Mouse (Mus musculus): ENCODE measurements around the gene Etv2. TPM values are rescaled to one million over a fixed set of nuclear protein-coding genes. Genes with fewer than 3 reads are reported as not detected.

Etv2 gene
- not detected in 3 replicates for total RNA-seq (2017)

DNA sequence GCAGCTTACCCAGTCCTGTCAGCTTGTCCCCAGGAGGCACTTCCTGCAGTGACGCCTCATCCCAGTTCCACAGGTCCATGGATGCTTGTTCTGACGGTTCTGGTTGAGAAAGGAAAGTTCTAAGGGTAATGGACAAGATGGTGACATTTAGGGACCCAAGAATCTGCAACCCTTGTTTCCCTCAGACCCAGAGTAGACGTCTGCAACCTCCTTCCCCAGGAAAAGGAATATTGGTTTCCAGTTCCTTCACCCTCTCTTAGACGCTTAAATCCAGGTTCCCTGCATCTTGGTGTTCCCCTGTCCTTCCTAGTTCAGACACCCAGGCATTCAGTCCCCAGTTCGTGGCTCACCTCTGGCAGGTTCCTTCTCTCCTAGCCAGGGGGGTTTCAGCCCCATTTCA is at the start of gene Etv2:
Gene Etv2, minus strand, starts transcription at position 101 of the 400 bp plus-strand sequence.
- no peak for ATAC-seq (replicated peaks; ENCODE audit: insufficient number of reproducible peaks, low FRiP score, low TSS enrichment, poor library complexity, severe bottlenecking)

DNA sequence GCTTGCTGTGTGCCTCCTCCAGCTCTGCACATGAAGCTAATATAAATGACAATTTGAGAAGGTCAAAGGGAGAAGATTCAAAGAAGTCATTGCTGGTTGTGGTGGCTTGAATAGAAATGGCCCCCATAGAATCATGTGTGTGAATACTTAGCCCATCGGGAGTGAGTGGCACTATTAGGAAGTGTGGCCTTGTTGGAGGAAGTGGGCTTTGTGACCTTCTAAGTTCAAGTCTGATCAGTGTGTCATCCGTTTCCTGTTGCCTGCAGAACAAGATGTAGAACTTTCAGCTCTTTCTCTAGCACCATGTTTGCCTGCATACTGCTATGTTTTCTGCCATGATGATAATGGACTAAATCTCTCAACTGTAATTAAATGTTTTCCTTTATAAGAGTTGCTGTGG is 47.8 kb upstream of the Etv2 start:
- no peak; the same call in 1 of the 2 replicates for ATAC-seq (replicated peaks; ENCODE audit: insufficient number of reproducible peaks, low FRiP score, low TSS enrichment, poor library complexity, severe bottlenecking)

DNA sequence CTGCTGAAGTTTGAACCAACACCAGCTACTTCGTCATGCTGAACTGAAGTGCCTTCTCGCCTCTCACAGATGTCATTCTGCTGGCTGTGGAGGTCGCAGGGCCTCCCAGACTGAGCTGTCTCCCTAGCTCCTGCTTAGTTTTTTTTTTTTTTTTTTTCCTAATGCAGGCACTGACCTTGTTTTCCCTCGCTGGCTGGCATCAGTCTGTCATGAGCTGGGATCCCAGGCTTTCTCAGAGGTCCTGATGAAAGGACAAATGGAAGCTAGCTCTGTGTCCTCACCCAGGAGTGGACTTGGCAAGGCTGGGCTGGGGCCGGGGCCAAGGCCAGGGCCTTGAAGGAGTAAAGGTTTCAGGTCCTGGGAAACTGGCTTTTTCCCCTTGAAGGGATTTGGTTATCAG is 46.2 kb upstream of the Etv2 start:
- no peak for ATAC-seq (replicated peaks; ENCODE audit: insufficient number of reproducible peaks, low FRiP score, low TSS enrichment, poor library complexity, severe bottlenecking)

DNA sequence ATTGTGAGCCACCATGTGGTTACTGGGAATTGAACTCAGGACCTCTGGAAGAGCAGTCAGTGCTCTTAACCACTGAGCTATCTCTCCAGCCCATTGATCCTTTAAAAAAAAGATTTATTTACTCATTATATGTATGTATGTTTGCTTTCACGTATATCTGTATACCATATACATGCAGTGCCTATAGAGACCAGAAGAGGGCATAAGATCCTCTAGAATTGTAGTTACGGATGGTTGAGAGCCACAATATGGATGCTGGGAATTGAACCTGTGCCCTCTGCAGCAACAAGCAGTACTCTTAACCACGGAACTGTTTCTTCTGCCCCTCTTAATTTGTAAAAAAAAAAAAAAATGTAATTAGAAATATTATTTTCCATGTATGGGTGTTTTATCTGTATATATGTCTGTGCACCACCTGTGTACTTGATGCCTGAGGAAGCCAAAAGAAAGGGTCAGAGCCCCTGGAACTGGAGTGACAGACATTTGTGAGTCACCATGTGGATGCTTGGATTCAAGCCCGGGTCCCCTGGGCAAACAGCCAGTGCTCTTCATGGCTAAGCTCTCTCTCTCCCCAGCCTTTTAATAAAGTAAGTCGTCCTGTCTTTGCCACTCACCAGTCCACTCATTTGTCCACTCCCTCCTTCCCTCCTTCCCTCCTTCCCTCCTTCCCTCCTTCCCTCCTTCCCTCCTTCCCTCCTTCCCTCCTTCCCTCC is 42.8 kb upstream of the Etv2 start:
- ATAC-seq (replicated peaks; ENCODE audit: insufficient number of reproducible peaks, low FRiP score, low TSS enrichment, poor library complexity, severe bottlenecking) = no peak

DNA sequence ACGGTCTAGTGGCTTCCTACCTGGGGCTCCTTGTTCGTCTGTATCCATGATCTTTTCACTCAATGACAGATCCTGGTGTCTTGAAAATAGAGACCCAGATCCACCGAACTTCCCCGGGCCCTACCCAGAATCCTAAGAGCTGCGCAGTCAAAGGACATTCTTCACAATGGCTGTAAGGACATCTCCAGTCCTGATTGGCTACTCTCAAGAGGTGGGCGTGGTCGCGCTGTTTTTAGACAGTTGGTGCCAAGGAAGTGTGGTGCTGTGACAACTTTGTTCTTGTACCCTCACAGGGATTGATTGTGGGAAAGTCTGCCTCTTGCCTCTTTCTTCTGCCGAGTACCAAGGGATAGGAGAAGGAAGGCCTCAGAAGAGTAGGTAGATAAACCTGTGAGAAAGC is 35.8 kb upstream of the Etv2 start, which contains the start of gene Pmis2:
Gene Pmis2, minus strand, starts transcription at position 126 of the 400 bp plus-strand sequence.
- ATAC-seq (replicated peaks; ENCODE audit: insufficient number of reproducible peaks, low FRiP score, low TSS enrichment, poor library complexity, severe bottlenecking) = no peak

DNA sequence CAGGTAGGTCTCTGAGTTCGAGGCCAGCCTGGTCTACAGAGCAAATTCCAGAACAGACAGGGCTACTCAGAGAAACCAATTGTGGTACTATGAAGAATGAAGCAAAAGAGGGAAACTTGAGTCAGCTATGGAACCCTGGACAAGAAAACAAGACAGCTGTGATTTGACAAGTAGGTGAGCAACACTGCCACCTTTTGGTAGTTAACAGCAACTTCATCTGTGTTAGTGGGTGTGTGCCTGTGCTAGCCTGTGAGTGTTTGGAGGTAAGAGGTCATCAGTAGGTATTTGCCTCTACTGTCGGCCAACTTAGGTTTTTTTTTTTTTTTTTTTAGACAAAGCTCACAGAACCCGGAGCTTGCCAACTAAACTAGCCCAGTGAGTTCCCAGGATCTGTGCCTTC is 33.6 kb upstream of the Etv2 start:
- ATAC-seq (replicated peaks; ENCODE audit: insufficient number of reproducible peaks, low FRiP score, low TSS enrichment, poor library complexity, severe bottlenecking) = peak; percentile 70; the same call in 1 of the 2 replicates

DNA sequence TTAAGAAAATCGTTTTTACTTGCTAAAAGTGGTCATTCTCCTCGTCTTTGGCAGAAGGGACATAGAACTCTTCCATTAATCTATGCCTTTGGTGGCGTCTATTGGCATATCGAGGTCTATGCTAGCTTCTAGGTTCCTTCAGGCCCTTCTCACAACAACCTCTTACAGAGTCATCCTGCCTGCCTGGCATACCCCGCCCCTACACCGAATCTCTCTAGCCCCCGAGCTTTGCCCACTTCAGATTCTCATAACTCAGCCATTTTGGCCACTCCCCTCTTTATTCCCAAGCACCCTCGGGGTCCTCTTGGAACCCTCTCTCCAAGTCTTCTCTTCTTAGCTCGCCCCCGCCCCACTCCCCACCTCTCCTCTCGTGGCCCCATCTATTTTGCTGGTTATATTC is 29.7 kb upstream of the Etv2 start:
- no peak for ATAC-seq (replicated peaks; ENCODE audit: insufficient number of reproducible peaks, low FRiP score, low TSS enrichment, poor library complexity, severe bottlenecking)

DNA sequence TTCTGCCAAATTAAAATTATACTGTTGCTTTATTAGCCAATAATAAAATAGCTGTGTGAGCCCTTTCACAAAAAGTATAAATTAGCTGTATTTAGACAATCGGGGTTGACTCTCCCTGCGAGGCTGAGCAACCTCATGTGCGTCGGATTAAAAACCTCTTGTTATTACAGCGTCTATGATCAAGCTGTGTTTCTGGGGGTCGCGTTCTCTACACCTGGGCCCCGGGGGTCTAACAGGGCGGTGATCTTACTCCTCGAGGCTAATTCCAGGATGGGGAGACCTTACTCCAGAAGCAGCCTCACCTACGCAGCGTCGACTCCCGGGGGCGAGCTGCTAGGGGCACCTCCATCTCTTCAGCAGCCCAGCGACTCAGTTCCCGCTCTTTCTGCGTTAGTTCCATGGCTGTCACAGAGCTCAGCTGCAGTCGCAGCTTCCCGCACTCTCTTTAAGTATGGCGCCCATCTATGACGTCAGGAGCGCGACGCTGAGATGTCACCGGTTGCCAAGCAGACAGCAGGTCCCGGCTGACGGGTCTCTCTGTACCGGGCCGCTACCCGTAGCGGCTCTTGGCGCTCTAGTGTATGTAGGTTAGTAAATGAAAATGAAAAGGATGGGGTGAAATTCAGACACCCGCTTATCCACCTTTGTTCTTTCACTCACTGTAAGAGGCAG is 29.0 kb upstream of the Etv2 start, which contains the start of gene Haus5:
Gene Haus5, minus strand, starts transcription at position 466 of the 672 bp plus-strand sequence.
- ATAC-seq (replicated peaks; ENCODE audit: insufficient number of reproducible peaks, low FRiP score, low TSS enrichment, poor library complexity, severe bottlenecking) = peak; percentile 98

DNA sequence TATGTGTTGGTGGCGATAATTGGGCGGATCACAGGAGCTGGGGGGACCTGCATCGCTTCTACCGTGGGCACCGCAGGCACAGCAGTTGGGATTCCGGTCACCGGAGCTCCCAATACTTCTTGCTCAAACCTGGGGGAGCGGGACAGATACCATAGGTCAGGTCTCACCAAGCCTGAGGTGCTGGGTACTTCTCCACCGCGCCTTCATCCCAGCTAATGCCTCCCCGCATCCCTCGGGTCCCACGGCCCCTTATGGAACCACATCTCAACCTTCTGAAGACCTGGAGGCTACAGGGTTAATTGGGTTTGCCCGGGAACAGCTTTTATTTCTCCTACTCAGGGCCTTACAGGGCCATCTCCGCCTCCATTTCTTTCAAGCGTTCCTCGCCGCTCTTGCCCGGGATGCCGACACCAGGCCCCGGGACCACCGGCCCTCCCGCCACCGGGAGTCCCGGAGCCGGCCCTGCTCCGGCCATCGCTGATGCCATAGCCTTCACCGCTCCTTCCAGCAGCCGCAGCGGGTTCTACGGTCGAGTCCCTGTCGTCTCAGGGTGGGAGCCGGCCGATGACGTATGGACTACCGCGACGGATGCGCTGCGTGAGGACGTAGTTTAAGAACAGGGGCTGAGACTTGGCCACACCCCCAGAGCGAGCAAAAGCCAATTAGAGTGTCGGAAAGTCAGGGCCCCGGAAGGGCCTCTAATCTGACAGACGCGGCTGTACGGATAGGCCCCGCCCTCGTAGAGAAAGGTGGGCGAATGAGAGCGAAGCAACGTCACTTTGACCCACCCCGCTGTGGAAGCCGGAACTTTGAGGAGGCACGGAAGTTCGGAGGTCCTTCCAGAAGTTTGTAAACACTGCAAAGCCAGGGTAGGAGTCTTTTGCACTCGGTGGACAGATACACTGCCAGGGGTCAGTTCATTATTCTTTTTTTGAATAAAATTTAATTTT is 14.2 kb upstream of the Etv2 start, which contains the start of gene Rbm42:
Gene Rbm42, minus strand, starts transcription at position 727 of the 950 bp plus-strand sequence.
- ATAC-seq (replicated peaks; ENCODE audit: insufficient number of reproducible peaks, low FRiP score, low TSS enrichment, poor library complexity, severe bottlenecking) = peak; percentile 99

DNA sequence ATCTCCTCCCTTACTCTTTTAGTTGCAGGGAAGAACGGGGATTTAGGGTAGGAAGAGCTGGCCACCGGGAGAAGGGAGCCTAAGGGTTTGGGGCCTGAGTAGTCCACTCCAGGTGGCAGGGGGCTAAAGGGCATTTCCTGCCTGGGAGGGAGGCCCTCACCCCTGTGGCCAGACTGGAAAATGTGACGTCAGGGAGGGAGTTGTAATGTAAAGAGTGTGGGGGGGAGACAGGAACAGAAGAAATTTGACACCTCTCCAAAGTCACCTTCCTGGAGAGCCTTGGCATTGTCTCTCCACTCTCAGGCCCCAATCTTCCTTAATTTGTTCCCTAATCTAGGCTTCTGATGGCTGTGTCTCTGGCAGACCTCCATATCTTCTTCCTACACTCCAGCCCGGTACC is 3.4 kb upstream of the Etv2 start:
- no peak for ATAC-seq (replicated peaks; ENCODE audit: insufficient number of reproducible peaks, low FRiP score, low TSS enrichment, poor library complexity, severe bottlenecking)

DNA sequence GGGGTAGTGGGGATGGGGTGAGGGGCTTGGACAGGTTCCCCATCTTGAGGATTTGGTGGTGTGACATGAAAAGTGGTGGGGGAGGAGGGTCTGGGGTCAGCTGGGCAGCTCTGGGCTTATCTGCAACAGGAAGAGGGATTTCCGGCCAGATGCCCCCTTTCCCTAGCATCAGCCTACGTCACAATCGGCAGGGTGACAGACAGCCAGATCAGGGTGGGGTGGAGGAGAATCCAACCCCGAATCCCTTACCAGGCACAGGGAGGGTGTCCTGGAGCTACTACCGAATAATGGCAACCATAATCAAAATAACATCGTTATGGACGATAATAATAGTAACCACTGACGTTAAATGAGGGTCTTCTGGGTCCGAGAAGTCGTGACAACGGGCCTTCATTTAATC is 743 bp upstream of the Etv2 start:
- no peak for ATAC-seq (replicated peaks; ENCODE audit: insufficient number of reproducible peaks, low FRiP score, low TSS enrichment, poor library complexity, severe bottlenecking)

DNA sequence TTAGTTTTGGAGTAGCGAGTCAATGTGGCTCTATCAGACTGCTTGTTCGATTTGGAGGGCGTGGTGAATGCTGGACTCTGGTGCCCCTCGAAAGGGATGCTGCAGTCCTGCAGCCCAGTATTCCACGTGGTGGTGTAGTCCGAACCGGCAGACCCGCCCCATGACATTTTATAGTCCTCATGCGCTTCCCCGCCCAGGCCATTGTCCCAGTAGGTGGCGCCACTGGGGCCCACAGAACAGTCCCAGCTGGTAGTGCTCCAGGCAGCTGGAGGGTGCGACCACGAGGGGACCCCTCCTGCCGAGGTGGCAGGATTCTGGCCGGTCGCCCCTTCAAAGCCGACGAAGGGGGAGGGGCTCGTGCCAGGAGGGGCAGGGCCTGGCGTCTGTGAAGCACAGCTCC is 1.0 kb downstream of the Etv2 start:
- ATAC-seq (replicated peaks; ENCODE audit: insufficient number of reproducible peaks, low FRiP score, low TSS enrichment, poor library complexity, severe bottlenecking) = peak; percentile 40; the same call in 1 of the 2 replicates

DNA sequence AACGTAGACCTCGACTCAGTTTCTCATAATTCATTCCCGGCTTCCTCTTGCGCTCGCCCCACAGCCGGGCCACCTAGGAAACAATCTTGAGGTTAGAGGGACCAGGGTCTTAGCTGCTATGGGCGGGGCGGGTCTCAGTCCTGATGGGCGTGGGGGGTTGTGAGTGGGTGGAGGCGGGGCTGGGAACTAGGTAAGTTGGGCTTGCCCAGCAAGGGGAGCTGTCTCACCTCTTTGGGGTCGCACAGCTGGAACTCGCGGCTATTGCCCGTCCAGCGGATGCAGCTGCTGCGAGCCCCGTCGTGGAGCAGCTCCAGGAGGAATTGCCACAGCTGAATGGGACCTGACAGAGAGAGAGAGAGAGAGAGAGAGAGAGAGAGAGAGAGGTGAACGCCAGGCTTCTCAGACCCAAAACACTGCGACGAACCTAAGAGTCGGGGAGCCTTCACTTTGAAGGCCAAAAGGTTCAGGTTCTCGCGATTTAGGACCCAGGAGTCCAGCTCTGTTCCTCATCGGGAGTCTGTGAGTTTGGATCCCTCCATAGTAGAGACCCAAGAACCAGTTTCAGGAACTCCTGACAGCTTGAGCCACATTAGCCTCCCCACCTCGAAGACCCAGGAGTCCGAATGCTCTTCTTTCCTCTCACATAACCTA is 1.8 kb downstream of the Etv2 start:
- ATAC-seq (replicated peaks; ENCODE audit: insufficient number of reproducible peaks, low FRiP score, low TSS enrichment, poor library complexity, severe bottlenecking) = 0 out of 2 replicates have a peak, but pooled peaks have one; percentile 14

DNA sequence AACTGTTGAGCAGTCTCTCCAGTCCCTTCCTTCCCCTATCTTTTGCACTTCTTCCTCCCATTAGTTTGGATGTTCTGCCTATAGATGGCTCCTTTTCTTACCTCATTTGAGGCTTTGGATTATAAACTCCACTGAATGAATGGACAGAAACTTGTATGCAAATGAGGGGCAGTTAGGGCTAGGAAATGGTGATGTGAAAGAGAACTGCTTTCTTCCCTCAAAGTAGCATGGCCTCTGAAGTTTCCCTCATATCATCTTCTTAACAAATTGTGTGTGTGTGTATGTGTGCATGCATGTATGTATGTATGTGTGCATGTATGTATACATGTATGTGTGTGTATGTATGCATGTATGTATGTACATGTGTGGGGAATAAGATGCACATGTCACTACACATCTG is 6.6 kb downstream of the Etv2 start:
- ATAC-seq (replicated peaks; ENCODE audit: insufficient number of reproducible peaks, low FRiP score, low TSS enrichment, poor library complexity, severe bottlenecking) = no peak

DNA sequence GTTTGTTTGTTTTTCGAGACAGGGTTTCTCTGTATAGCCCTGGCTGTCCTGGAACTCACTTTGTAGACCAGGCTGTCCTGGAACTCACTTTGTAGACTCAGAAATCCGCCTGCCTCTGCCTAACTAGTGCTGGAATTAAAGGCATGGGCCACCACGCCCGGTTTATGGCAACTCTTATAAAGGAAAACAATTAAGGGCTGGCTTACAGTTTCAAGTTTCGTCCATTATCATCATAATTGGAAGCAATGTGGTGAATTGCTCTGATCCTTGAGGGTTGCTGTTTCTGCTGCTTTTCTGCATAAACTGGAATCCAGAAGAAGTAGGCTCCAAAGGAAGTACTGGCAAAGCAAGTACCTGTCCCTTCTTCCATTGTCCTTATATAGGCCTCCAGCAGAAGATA is 9.0 kb downstream of the Etv2 start:
- no peak for ATAC-seq (replicated peaks; ENCODE audit: insufficient number of reproducible peaks, low FRiP score, low TSS enrichment, poor library complexity, severe bottlenecking)

DNA sequence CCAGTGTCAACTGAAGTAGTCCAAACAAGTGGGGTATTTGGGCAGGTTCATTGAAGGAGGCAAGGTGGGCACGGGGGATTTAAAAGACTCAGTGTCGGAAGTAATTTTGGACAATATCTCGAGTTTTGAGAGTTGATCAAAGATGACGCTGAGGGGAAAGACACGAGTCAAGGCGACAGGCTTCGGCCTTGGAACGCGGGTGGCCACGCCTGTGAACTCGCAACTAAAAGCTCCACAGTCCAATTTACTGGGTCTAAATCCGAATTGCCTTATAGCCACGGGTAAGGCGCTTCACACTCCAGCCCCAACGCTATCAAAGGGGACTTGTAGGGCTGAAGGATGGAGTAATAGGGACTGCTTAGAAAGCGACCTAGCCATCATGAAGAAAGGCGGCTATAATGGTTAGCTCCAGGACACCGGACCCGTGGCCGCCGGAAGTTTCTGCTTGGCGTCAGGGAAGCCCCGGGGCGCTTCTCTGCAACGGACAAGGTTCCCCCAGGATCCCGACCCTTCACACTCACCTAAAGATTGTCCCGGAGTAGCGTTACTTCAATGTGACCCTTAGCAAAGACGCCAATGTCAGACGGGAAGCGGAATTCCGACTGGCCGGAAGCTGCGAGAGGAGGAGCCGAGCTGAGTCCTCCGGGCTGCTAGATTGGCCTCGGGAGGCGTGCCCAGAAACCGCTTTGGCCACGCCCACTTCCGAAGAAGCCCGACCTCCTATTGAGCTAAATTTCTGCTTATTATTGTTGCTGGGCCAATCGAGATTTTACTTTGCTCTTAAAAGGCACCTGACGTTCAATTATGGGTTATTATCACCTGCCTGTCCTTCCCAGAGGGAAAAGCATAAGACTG is 9.9 kb downstream of the Etv2 start, which contains the start of gene Cox6b1:
Gene Cox6b1, minus strand, starts transcription at position 622 of the 855 bp plus-strand sequence.
- ATAC-seq (replicated peaks; ENCODE audit: insufficient number of reproducible peaks, low FRiP score, low TSS enrichment, poor library complexity, severe bottlenecking) = peak; percentile 98

DNA sequence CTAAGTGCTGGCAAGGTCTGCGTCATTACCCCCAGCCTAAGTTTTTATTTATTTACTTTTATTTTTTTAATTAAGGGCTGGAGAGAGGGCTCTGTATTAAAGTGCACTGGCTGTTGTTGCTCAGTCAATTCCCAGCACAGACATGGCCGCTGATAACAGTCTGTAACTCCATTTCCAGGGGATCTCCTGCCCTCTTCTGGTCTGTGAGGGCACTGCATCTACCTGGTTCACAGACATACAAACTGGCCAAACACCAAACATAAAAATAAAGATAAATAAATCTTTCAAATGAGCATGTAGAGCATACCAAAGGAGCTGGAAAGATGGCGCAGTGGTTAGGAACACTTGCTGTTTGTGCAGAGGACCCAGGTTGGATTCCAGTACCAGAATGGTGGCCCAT is 16.4 kb downstream of the Etv2 start:
- no peak for ATAC-seq (replicated peaks; ENCODE audit: insufficient number of reproducible peaks, low FRiP score, low TSS enrichment, poor library complexity, severe bottlenecking)

DNA sequence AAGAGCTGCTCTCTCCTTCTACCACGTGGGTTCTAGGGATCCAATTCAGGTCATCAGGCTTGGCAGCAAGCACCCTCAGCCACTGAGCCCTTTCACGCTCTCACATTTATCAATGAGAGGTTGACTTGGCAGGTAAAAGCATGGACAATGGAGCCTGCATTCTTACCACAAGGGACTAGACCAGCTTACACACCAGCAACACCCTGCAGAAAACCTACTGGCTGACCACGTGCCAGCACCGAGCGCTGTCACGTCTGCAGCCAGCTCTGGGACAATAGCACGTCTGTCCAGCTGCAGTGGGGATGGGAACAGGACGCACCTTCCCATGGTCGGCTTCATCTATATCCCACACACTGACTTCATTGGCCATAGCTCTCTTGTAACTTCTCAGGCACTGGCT is 17.0 kb downstream of the Etv2 start:
- ATAC-seq (replicated peaks; ENCODE audit: insufficient number of reproducible peaks, low FRiP score, low TSS enrichment, poor library complexity, severe bottlenecking) = no peak
